14 mouse cellular contexts compared by ENCODE assay signal in genomic region chr13:101966799-101967397, GRCm38 (mm10).
"Had no signal": no experiment of that assay in that cellular context is flagged by ENCODE, and none has a peak within 500 bp of the region (broad histone marks: within the 10 kb centered on the region; RNA-seq: fewer than 3 reads in every experiment).

No protein-coding gene starts in this region.

- H3K4me1 ChIP-seq: liver, embryonic 12.5 days; midbrain, embryonic 10.5 days; neural tube, embryonic 15.5 days had no signal

- H3K27me3 ChIP-seq: kidney, embryonic 15.5 days; liver, embryonic 12.5 days; neural tube, embryonic 15.5 days had no signal

- H3K27ac ChIP-seq: kidney, embryonic 15.5 days; liver, embryonic 12.5 days; midbrain, embryonic 10.5 days; neural tube, embryonic 15.5 days had no signal

- DNase-seq: kidney, adult 2 months; kidney, postnatal 14 days; lung, embryonic 14.5 days; lung, postnatal 10 days; midbrain, embryonic 14.5 days; right cerebral cortex, adult 18-20 months; right cerebral cortex, postnatal 25 days; thymus, adult 18-20 months; thymus, postnatal 25 days had no signal

- H3K9ac ChIP-seq: kidney, embryonic 15.5 days; liver, embryonic 12.5 days; lung, embryonic 14.5 days; neural tube, embryonic 15.5 days had no signal

- H3K4me2 ChIP-seq: kidney, embryonic 15.5 days; liver, embryonic 12.5 days; lung, embryonic 14.5 days; neural tube, embryonic 15.5 days had no signal

- H3K36me3 ChIP-seq: kidney, embryonic 15.5 days; liver, embryonic 12.5 days; midbrain, embryonic 10.5 days; neural tube, embryonic 15.5 days had no signal

- ATAC-seq: liver, embryonic 12.5 days had no signal

- H3K4me3 ChIP-seq: kidney, embryonic 15.5 days; liver, embryonic 12.5 days; midbrain, embryonic 10.5 days; myocyte; neural tube, embryonic 15.5 days had no signal

- H3K9me3 ChIP-seq: kidney, embryonic 15.5 days; liver, embryonic 12.5 days; midbrain, embryonic 10.5 days; neural tube, embryonic 15.5 days had no signal
